Comparison of ENCODE assay signal across 28 mouse cellular contexts in genomic region chr12:94560374-94561194, GRCm38 (mm10).
DNase-seq lines count a peak whose midpoint lies in the region; ATAC-seq and TF ChIP-seq lines count a peak whose summit lies in the region.
"Had no signal": no experiment of that assay in that cellular context is flagged by ENCODE, and none has a peak within 500 bp of the region (broad histone marks: within the 10 kb centered on the region; RNA-seq: fewer than 3 reads in every experiment).

No protein-coding gene starts in this region.

- peak; percentile 54 for DNase-seq in midbrain, embryonic 11.5 days (ENCODE audit: low spot score, missing footprints)
- peak; percentile 46 for DNase-seq in limb, embryonic 11.5 days (ENCODE audit: low spot score)
- peak; percentile 44 for DNase-seq in limb, embryonic 14.5 days (ENCODE audit: low spot score)
- DNase-seq in hindbrain, postnatal 0 days (ENCODE audit: low spot score): no peak
- DNase-seq in retina, embryonic 14.5 days (ENCODE audit: low spot score): no peak
- DNase-seq: adrenal gland, adult 2 months; adrenal gland, postnatal 14 days; B cell, adult 2 months; cerebellum, adult 11 months; cerebellum, adult 2 months; cerebellum, adult 9-11 months; cerebellum, postnatal 25 days; forebrain, postnatal 0 days; gastrocnemius, postnatal 25 days; heart, adult 18-20 months; heart, postnatal 10 days; heart, postnatal 36 days had no signal

- no peaks in the 10 kb centered on the region for H3K36me3 ChIP-seq in midbrain, embryonic 11.5 days (ENCODE audit: control insufficient read depth, insufficient read depth, low read length)
- H3K36me3 ChIP-seq in midbrain, embryonic 16.5 days (ENCODE audit: control insufficient read depth, insufficient read depth, low read length): no peaks in the 10 kb centered on the region
- no peaks in the 10 kb centered on the region for H3K36me3 ChIP-seq in limb, embryonic 11.5 days (ENCODE audit: control insufficient read depth, insufficient read depth, low read length)
- no peaks in the 10 kb centered on the region for H3K36me3 ChIP-seq in limb, embryonic 14.5 days (ENCODE audit: control insufficient read depth, insufficient read depth, low read length)
- H3K36me3 ChIP-seq in hindbrain, postnatal 0 days (ENCODE audit: insufficient read depth, low read length): no peaks in the 10 kb centered on the region
- H3K36me3 ChIP-seq: forebrain, embryonic 10.5 days; G1E; heart, embryonic 12.5 days; heart, embryonic 15.5 days; hindbrain, embryonic 10.5 days; hindbrain, embryonic 13.5 days had no signal

- H3K4me1 ChIP-seq in midbrain, embryonic 11.5 days (ENCODE audit: control insufficient read depth, insufficient read depth, low read length): no peaks in the 10 kb centered on the region
- H3K4me1 ChIP-seq in midbrain, embryonic 16.5 days (ENCODE audit: control insufficient read depth, insufficient read depth, low read length): no peaks in the 10 kb centered on the region
- no peaks in the 10 kb centered on the region for H3K4me1 ChIP-seq in limb, embryonic 11.5 days (ENCODE audit: control insufficient read depth, insufficient read depth, low read length)
- peaks cover 5% of the 10 kb centered on the region; the same call in 1 of the 2 replicates for H3K4me1 ChIP-seq in limb, embryonic 14.5 days (ENCODE audit: control insufficient read depth, insufficient read depth, low read length)
- H3K4me1 ChIP-seq in hindbrain, postnatal 0 days (ENCODE audit: insufficient read depth, low read length): no peaks in the 10 kb centered on the region
- H3K4me1 ChIP-seq: forebrain, embryonic 10.5 days; heart, embryonic 15.5 days; hindbrain, embryonic 10.5 days; hindbrain, embryonic 13.5 days had no signal

- no peak for TF ChIP-seq CTCF in hindbrain, postnatal 0 days (IDR thresholded peaks at IDR 0.05; ENCODE audit: low read depth)

- no peak for ATAC-seq in midbrain, embryonic 11.5 days (ENCODE audit: low FRiP score)
- ATAC-seq in midbrain, embryonic 16.5 days: no peak
- peak; percentile 66; the same call in 1 of the 2 replicates for ATAC-seq in limb, embryonic 11.5 days (ENCODE audit: insufficient number of reproducible peaks, low FRiP score, low TSS enrichment, low read depth)
- ATAC-seq in limb, embryonic 14.5 days (ENCODE audit: low FRiP score, low read depth): peak; percentile 37; the same call in 1 of the 2 replicates
- no peak for ATAC-seq in hindbrain, postnatal 0 days
- ATAC-seq: forebrain, embryonic 14.5 days; forebrain, postnatal 0 days; hindbrain, embryonic 16.5 days; Patski had no signal

- no peak overlapping the region for H3K9ac ChIP-seq in midbrain, embryonic 11.5 days (ENCODE audit: low read length)
- no peak overlapping the region for H3K9ac ChIP-seq in midbrain, embryonic 16.5 days (ENCODE audit: low read depth, low read length)
- no peak overlapping the region for H3K9ac ChIP-seq in limb, embryonic 11.5 days (ENCODE audit: low read length)
- no peak overlapping the region for H3K9ac ChIP-seq in limb, embryonic 14.5 days (ENCODE audit: low read depth, low read length, severe bottlenecking)
- H3K9ac ChIP-seq in hindbrain, postnatal 0 days (replicated peaks; ENCODE audit: low read length): no peak overlapping the region
- H3K9ac ChIP-seq: forebrain, postnatal 0 days; heart, embryonic 12.5 days; heart, embryonic 15.5 days; hindbrain, embryonic 13.5 days had no signal

- H3K4me3 ChIP-seq in midbrain, embryonic 11.5 days (ENCODE audit: low read depth, low read length): no peak overlapping the region
- H3K4me3 ChIP-seq in midbrain, embryonic 16.5 days (ENCODE audit: low read depth, low read length): no peak overlapping the region
- no peak overlapping the region for H3K4me3 ChIP-seq in limb, embryonic 11.5 days (ENCODE audit: low read depth, low read length)
- H3K4me3 ChIP-seq in limb, embryonic 14.5 days (replicated peaks; ENCODE audit: low read length): no peak overlapping the region
- H3K4me3 ChIP-seq in hindbrain, postnatal 0 days (ENCODE audit: low read length): no peak overlapping the region
- H3K4me3 ChIP-seq: forebrain, embryonic 10.5 days; heart, embryonic 12.5 days; heart, embryonic 15.5 days; hindbrain, embryonic 10.5 days; hindbrain, embryonic 13.5 days had no signal

- H3K9me3 ChIP-seq in midbrain, embryonic 11.5 days (ENCODE audit: control insufficient read depth, low read length): no peaks in the 10 kb centered on the region
- no peaks in the 10 kb centered on the region for H3K9me3 ChIP-seq in midbrain, embryonic 16.5 days (replicated peaks; ENCODE audit: control insufficient read depth, low read length, poor library complexity, severe bottlenecking)
- no peaks in the 10 kb centered on the region for H3K9me3 ChIP-seq in limb, embryonic 11.5 days (ENCODE audit: control insufficient read depth, low read length)
- no peaks in the 10 kb centered on the region for H3K9me3 ChIP-seq in limb, embryonic 14.5 days (ENCODE audit: control insufficient read depth, low read length)
- H3K9me3 ChIP-seq in hindbrain, postnatal 0 days (ENCODE audit: low read length): no peaks in the 10 kb centered on the region
- H3K9me3 ChIP-seq: forebrain, embryonic 10.5 days; G1E; heart, embryonic 12.5 days; heart, embryonic 15.5 days; hindbrain, embryonic 10.5 days; hindbrain, embryonic 13.5 days had no signal

- WGBS in midbrain, embryonic 11.5 days: 86% methylated on average over 2 of the region's 2 CpGs
- 88% methylated on average over 2 of the region's 2 CpGs for WGBS in midbrain, embryonic 16.5 days
- 33% methylated on average over 2 of the region's 2 CpGs for WGBS in limb, embryonic 11.5 days
- WGBS in limb, embryonic 14.5 days: 27% methylated on average over 2 of the region's 2 CpGs
- WGBS in hindbrain, postnatal 0 days: 91% methylated on average over 2 of the region's 2 CpGs

- no peak overlapping the region for H3K27ac ChIP-seq in midbrain, embryonic 11.5 days (ENCODE audit: low read depth, low read length)
- no peak overlapping the region for H3K27ac ChIP-seq in midbrain, embryonic 16.5 days (ENCODE audit: low read length)
- no peak overlapping the region for H3K27ac ChIP-seq in limb, embryonic 11.5 days (replicated peaks; ENCODE audit: low read depth, low read length)
- no peak overlapping the region for H3K27ac ChIP-seq in limb, embryonic 14.5 days (replicated peaks; ENCODE audit: low read depth, low read length)
- no peak overlapping the region for H3K27ac ChIP-seq in hindbrain, postnatal 0 days
- H3K27ac ChIP-seq: forebrain, embryonic 10.5 days; heart, embryonic 15.5 days; hindbrain, embryonic 10.5 days; hindbrain, embryonic 13.5 days had no signal

- no peak for TF ChIP-seq POLR2A in limb, embryonic 14.5 days (IDR thresholded peaks at IDR 0.05; ENCODE audit: borderline replicate concordance, extremely low read depth, insufficient read depth, insufficient read length)

- H3K4me2 ChIP-seq in midbrain, embryonic 11.5 days: no peak overlapping the region
- no peak overlapping the region for H3K4me2 ChIP-seq in midbrain, embryonic 16.5 days (ENCODE audit: low read length)
- no peak overlapping the region for H3K4me2 ChIP-seq in limb, embryonic 11.5 days (ENCODE audit: low read depth, severe bottlenecking)
- H3K4me2 ChIP-seq in limb, embryonic 14.5 days (replicated peaks; ENCODE audit: low read depth, low read length, severe bottlenecking): no peak overlapping the region
- H3K4me2 ChIP-seq in hindbrain, postnatal 0 days (ENCODE audit: low read depth, low read length): no peak overlapping the region
- H3K4me2 ChIP-seq: heart, embryonic 12.5 days; heart, embryonic 15.5 days; hindbrain, embryonic 13.5 days had no signal

- no peaks in the 10 kb centered on the region for H3K27me3 ChIP-seq in midbrain, embryonic 11.5 days (ENCODE audit: control insufficient read depth, insufficient read depth, low read length)
- H3K27me3 ChIP-seq in midbrain, embryonic 16.5 days (ENCODE audit: control insufficient read depth, insufficient read depth, low read depth, low read length): no peaks in the 10 kb centered on the region
- no peaks in the 10 kb centered on the region for H3K27me3 ChIP-seq in limb, embryonic 11.5 days (ENCODE audit: control insufficient read depth, insufficient read depth, low read length)
- no peaks in the 10 kb centered on the region for H3K27me3 ChIP-seq in limb, embryonic 14.5 days (ENCODE audit: control insufficient read depth, insufficient read depth, low read length)
- H3K27me3 ChIP-seq in hindbrain, postnatal 0 days (ENCODE audit: insufficient read depth, low read length): no peaks in the 10 kb centered on the region
- H3K27me3 ChIP-seq: CH12.LX; heart, embryonic 12.5 days; heart, embryonic 15.5 days; hindbrain, embryonic 13.5 days; Patski had no signal

Comparison
In these comparisons a context has a peak if more than half of its experiments do, and no peak if none do; other contexts are left out.
1. ATAC-seq: peak in limb, embryonic 11.5 days (single experiment) and limb, embryonic 14.5 days (single experiment); none in midbrain, embryonic 11.5 days (single experiment), midbrain, embryonic 16.5 days (single experiment) and hindbrain, postnatal 0 days (single experiment).
2. DNase-seq: peak in midbrain, embryonic 11.5 days (single experiment), limb, embryonic 11.5 days (single experiment) and limb, embryonic 14.5 days (single experiment); none in hindbrain, postnatal 0 days (single experiment) and retina, embryonic 14.5 days (single experiment).